Mouse (Mus musculus) myocyte (in vitro differentiated cells): ENCODE measurements around the gene Nphs1. TPM values are rescaled to one million over a fixed set of nuclear protein-coding genes. Genes with fewer than 3 reads are reported as not detected.
"Not testable (repeated sequence)": the region's sequence is repeated elsewhere in the genome, so short reads cannot be mapped to it uniquely, and the experiment has no call there.

Experiments used
- H3K27me3 ChIP-seq: one replicate; pipeline ENCODE4 v1.6.1; 2011; ENCODE audit not compliant: control insufficient read depth, insufficient read depth, insufficient read length
- H3K36me3 ChIP-seq: one replicate; pipeline ENCODE4 v1.6.1; 2011; ENCODE audit not compliant: control insufficient read depth, insufficient read depth
- H3K4me2 ChIP-seq: one replicate; pipeline ENCODE4 v1.6.1; 2011; ENCODE audit warnings: low read depth, control low read depth
- H3K4me3 ChIP-seq: one replicate; pipeline ENCODE4 v1.5.1; 2011; ENCODE audit warnings: mild to moderate bottlenecking, control low read depth, moderate library complexity
- H3K79me2 ChIP-seq: one replicate; pipeline ENCODE4 v1.6.1; 2011; ENCODE audit not compliant: control insufficient read depth, insufficient read depth
- H3ac ChIP-seq: one replicate; pipeline ENCODE4 v1.6.1; 2011; ENCODE audit not compliant: control insufficient read depth, insufficient read length
- CEBPB ChIP-seq: IDR thresholded peaks from 2 replicates; pipeline ENCODE4 v1.6.1; 2011; ENCODE audit warnings: mild to moderate bottlenecking, moderate library complexity; ENCODE audit not compliant: poor library complexity, insufficient read depth, severe bottlenecking
- E2F4 ChIP-seq: IDR thresholded peaks from one replicate; pipeline ENCODE4 v1.6.1; 2011; ENCODE audit warnings: mild to moderate bottlenecking, control low read depth, moderate library complexity; ENCODE audit not compliant: insufficient read depth
- MAX ChIP-seq: IDR thresholded peaks from one replicate; pipeline ENCODE4 v1.6.1; 2011; ENCODE audit warnings: low read depth, mild to moderate bottlenecking, control low read depth
- MYOD1 ChIP-seq, 3 experiments: IDR thresholded peaks; one replicate each; pipeline ENCODE4 v1.6.1; 2011; ENCODE audit warnings: control low read depth in 2 of 3, low read depth in 2 of 3, mild to moderate bottlenecking in 2 of 3, moderate library complexity in 1 of 3; ENCODE audit not compliant: insufficient read length in 2 of 3, control insufficient read depth in 1 of 3
- MYOG ChIP-seq, 3 experiments: IDR thresholded peaks; one replicate each; pipeline ENCODE4 v1.6.1; 2011; ENCODE audit warnings: control low read depth in 2 of 3, low read depth in 2 of 3, mild to moderate bottlenecking in 2 of 3; ENCODE audit not compliant: insufficient read length in 2 of 3, control insufficient read depth in 1 of 3, insufficient read depth in 1 of 3
- POLR2A ChIP-seq: IDR thresholded peaks from one replicate; pipeline ENCODE4 v1.6.1; 2011; ENCODE audit warnings: low read depth, mild to moderate bottlenecking, control low read depth, moderate library complexity; ENCODE audit not compliant: insufficient read length
- POLR2AphosphoS2 ChIP-seq: IDR thresholded peaks from one replicate; pipeline ENCODE4 v1.6.1; 2011; ENCODE audit warnings: low read depth, control low read depth; ENCODE audit not compliant: insufficient read length
- REST ChIP-seq: IDR thresholded peaks from one replicate; pipeline ENCODE4 v1.6.1; 2011; ENCODE audit warnings: mild to moderate bottlenecking, control low read depth, moderate library complexity; ENCODE audit not compliant: insufficient read depth, insufficient read length
- SRF ChIP-seq: IDR thresholded peaks from one replicate; pipeline ENCODE4 v1.6.1; 2011; ENCODE audit warnings: low read depth; ENCODE audit not compliant: control insufficient read depth, insufficient read length
- TCF12 ChIP-seq: IDR thresholded peaks from one replicate; pipeline ENCODE4 v1.6.1; 2011; ENCODE audit warnings: mild to moderate bottlenecking, control low read depth; ENCODE audit not compliant: poor library complexity, insufficient read depth, severe bottlenecking
- TCF3 ChIP-seq: IDR thresholded peaks from one replicate; pipeline ENCODE4 v1.6.1; 2011; ENCODE audit warnings: low read depth, control low read depth; ENCODE audit not compliant: insufficient read length
- USF1 ChIP-seq: IDR thresholded peaks from one replicate; pipeline ENCODE4 v1.6.1; 2011; ENCODE audit warnings: low read depth, mild to moderate bottlenecking, control low read depth, moderate library complexity
- polyA plus RNA-seq: library from polyadenylated mRNA; unstranded; fragments of >200 nt; fragmentation: generic; extraction: Trizol; gene quantifications from one replicate; pipeline ENCODE4 v1.2.1, GENCODE M21; 2012; ENCODE audit warnings: missing spikeins

Gene Nphs1
- polyA plus RNA-seq, 1 experiment, result 0.43 TPM

- Histone ChIP-seq H3K79me2 (no peaks in the 10 kb centered on the region), H3K4me3 (no peak overlapping the region), H3K4me2 (no peak overlapping the region), H3K27me3 (peaks cover 21% of the 10 kb centered on the region), H3K36me3 (no peaks in the 10 kb centered on the region), H3ac (no peak overlapping the region)
- TF ChIP-seq MYOD1 (IDR thresholded peaks at IDR 0.05; ENCODE audit: control insufficient read depth in 1 of 3, insufficient read length in 2 of 3, low read depth in 2 of 3) (no peak), POLR2A (no peak), TCF12 (no peak), CEBPB (no peak), REST (no peak), E2F4 (no peak), USF1 (no peak), POLR2AphosphoS2 (no peak)
Measured at GRCm38 (mm10) chr7:30472411-30472810, 14.3 kb downstream of the Nphs1 start.

GRCm38 (mm10) chr7:30474999-30475398 lies 16.9 kb downstream of the Nphs1 start:
- H3K4me3 ChIP-seq, result no peak overlapping the region
- H3ac ChIP-seq, result no peak overlapping the region
- no peaks in the 10 kb centered on the region for H3K79me2 ChIP-seq
- no peak for TF ChIP-seq MYOG (IDR thresholded peaks at IDR 0.05; ENCODE audit: control insufficient read depth in 1 of 3, insufficient read depth in 1 of 3, insufficient read length in 2 of 3, low read depth in 2 of 3)
- no peak for TF ChIP-seq MYOD1 (IDR thresholded peaks at IDR 0.05; ENCODE audit: control insufficient read depth in 1 of 3, insufficient read length in 2 of 3, low read depth in 2 of 3)
- no peak for TF ChIP-seq E2F4
- no peak for TF ChIP-seq REST
- H3K36me3 ChIP-seq, result no peaks in the 10 kb centered on the region
- H3K27me3 ChIP-seq, result peaks cover 27% of the 10 kb centered on the region
- H3K4me2 ChIP-seq, result no peak overlapping the region

- not testable (repeated sequence) for H3K79me2 ChIP-seq, H3K4me3 ChIP-seq, H3K4me2 ChIP-seq, H3ac ChIP-seq, H3K36me3 ChIP-seq
- H3K27me3 ChIP-seq, result peaks cover 32% of the 10 kb centered on the region
Measured at GRCm38 (mm10) chr7:30476136-30476535, 18.0 kb downstream of the Nphs1 start.

GRCm38 (mm10) chr7:30477415-30478381 lies 19.6 kb downstream of the Nphs1 start:
- Histone ChIP-seq H3K4me2 (no peak overlapping the region), H3K4me3 (no peak overlapping the region), H3K79me2 (no peaks in the 10 kb centered on the region), H3K27me3 (peaks cover 42% of the 10 kb centered on the region), H3ac (no peak overlapping the region), H3K36me3 (no peaks in the 10 kb centered on the region)
- no peak for TF ChIP-seq TCF12
- no peak for TF ChIP-seq MAX
- no peak for TF ChIP-seq TCF3
- no peak for TF ChIP-seq MYOG (IDR thresholded peaks at IDR 0.05; ENCODE audit: control insufficient read depth in 1 of 3, insufficient read depth in 1 of 3, insufficient read length in 2 of 3, low read depth in 2 of 3)
- no peak for TF ChIP-seq REST
- no peak for TF ChIP-seq POLR2A

- no peak overlapping the region for H3ac ChIP-seq
- H3K79me2 ChIP-seq, result no peaks in the 10 kb centered on the region
- no peak overlapping the region for H3K4me2 ChIP-seq
- no peaks in the 10 kb centered on the region for H3K36me3 ChIP-seq
- peaks cover 21% of the 10 kb centered on the region for H3K27me3 ChIP-seq
- TF ChIP-seq POLR2A (no peak), REST (peak; percentile 98)
- H3K4me3 ChIP-seq, result no peak overlapping the region
Measured at GRCm38 (mm10) chr7:30484250-30484649, 26.1 kb downstream of the Nphs1 start.

GRCm38 (mm10) chr7:30490251-30490956 lies 32.3 kb downstream of the Nphs1 start:
- Histone ChIP-seq H3ac (no peak overlapping the region), H3K27me3 (peaks cover 24% of the 10 kb centered on the region), H3K4me2 (no peak overlapping the region), H3K4me3 (no peak overlapping the region), H3K79me2 (no peaks in the 10 kb centered on the region), H3K36me3 (no peaks in the 10 kb centered on the region)
- TF ChIP-seq MYOG (IDR thresholded peaks at IDR 0.05; ENCODE audit: control insufficient read depth in 1 of 3, insufficient read depth in 1 of 3, insufficient read length in 2 of 3, low read depth in 2 of 3) (no peak), POLR2AphosphoS2 (no peak), MAX (no peak), REST (no peak), MYOD1 (IDR thresholded peaks at IDR 0.05; ENCODE audit: control insufficient read depth in 1 of 3, insufficient read length in 2 of 3, low read depth in 2 of 3) (no peak), E2F4 (no peak), TCF12 (no peak), USF1 (no peak), POLR2A (no peak), SRF (no peak), TCF3 (no peak), CEBPB (no peak)
